Mouse (Mus musculus): ENCODE data around the gene Phpt1.

DNA sequence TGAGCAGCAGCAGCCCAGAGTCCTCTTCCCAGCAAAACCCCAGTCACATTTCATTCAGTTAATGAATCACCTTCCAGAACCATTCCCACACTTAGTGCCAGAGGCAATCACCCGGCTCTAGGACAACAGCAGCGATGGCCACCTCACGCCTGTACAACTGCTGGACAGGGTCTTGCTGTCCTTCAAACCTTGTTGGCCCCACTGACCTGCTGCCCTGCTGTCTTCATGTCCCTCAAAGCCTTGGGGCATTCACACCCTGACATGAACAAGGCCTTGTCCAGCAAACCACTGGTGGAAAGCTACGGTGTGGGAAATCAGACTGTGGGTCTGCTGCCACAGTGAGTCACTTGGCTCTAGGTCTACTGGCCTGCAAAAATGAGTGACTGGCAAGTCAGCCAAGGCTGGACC is 34.5 kb downstream of the Phpt1 start:
- TF ChIP-seq CTCF (IDR thresholded peaks at IDR 0.05; ENCODE audit: control insufficient read depth, insufficient read depth, insufficient read length): no peak
- TF ChIP-seq MYOD1 (IDR thresholded peaks at IDR 0.05; ENCODE audit: control insufficient read depth, insufficient read length, low read depth): no peak
- TF ChIP-seq CEBPB (IDR thresholded peaks at IDR 0.05; ENCODE audit: low read depth): no peak
